Comparison of ENCODE assay signal across 9 mouse cellular contexts in the genomic region with DNA sequence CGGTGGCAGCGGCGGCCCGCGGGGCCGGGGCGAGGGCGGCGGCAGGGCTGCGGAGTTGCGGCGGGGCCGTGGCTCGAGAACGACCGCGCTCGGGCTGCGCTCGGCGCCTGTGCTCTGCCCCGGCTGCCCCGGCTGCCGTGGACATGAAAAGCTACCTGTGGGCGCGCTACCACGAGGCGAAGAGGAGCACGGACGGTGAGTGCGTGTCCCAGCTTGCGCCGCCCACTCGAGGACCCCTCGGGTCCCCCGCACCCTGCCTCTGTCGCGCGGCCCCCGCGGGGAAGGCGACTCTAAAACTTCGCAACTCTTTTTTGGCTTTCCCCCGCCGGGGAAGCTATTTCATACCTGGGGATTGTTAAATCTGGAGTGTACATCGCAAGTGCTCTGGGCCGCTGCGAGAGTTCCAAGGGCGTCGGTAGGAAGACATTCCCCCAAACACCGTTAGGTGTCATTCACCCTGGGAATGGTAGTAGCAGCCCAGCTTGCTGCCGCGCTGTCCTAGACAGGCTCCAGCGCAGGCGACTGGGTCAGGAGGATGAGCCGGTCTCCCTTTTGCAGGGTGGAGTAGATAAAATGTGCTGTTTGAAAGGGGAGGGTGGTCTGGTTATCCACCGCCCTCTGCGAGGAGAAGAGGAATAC. TPM values are rescaled to one million over a fixed set of nuclear protein-coding genes. Genes with fewer than 3 reads are reported as not detected.
A peak's percentile ranks its signal among the peaks of the same experiment; 100 is the strongest.
DNase-seq lines count a peak whose midpoint lies in the region; ATAC-seq and TF ChIP-seq lines count a peak whose summit lies in the region.
"Had no signal": no experiment of that assay in that cellular context is flagged by ENCODE, and none has a peak within 500 bp of the region (broad histone marks: within the 10 kb centered on the region; RNA-seq: fewer than 3 reads in every experiment).

No protein-coding gene starts in this region.

- H3K9me3 ChIP-seq in intestine, postnatal 0 days (ENCODE audit: control insufficient read depth): no peaks in the 10 kb centered on the region
- no peaks in the 10 kb centered on the region for H3K9me3 ChIP-seq in lung, embryonic 14.5 days (ENCODE audit: low read depth, low read length)

- DNase-seq in urinary bladder, postnatal 14 days (ENCODE audit: low spot score): peak; percentile 20
- no peak for DNase-seq in urinary bladder, postnatal 10 days (ENCODE audit: low spot score)
- peak; percentile 6 for DNase-seq in c-Kit-negative CD71-positive TER-119-positive erythroid progenitor cells, embryonic 14.5 days (ENCODE audit: low read depth, low spot score)
- DNase-seq in gastrocnemius, postnatal 10 days: peak; percentile 39
- DNase-seq in lung, embryonic 14.5 days: peak; percentile 53
- DNase-seq in layer of hippocampus, adult 9-11 months: no peak

- peak overlapping the region; percentile 53 for H3K9ac ChIP-seq in intestine, postnatal 0 days (ENCODE audit: low read depth, low read length)
- H3K9ac ChIP-seq in lung, embryonic 14.5 days: peak overlapping the region; percentile 75

- ATAC-seq in intestine, postnatal 0 days: no peak
- ATAC-seq in lung, embryonic 14.5 days (ENCODE audit: insufficient read depth): peak; percentile 33

- H3K4me1 ChIP-seq in intestine, postnatal 0 days (replicated peaks; ENCODE audit: control insufficient read depth, insufficient read depth, low read length): 0 out of 2 replicates have a peak, but pooled peaks cover 7% of the 10 kb centered on the region
- peaks cover 8% of the 10 kb centered on the region; the same call in 1 of the 2 replicates for H3K4me1 ChIP-seq in lung, embryonic 14.5 days (ENCODE audit: insufficient read depth)
- peaks cover 14% of the 10 kb centered on the region for H3K4me1 ChIP-seq in olfactory bulb, adult 2 months (ENCODE audit: control insufficient read depth, insufficient read depth, low read length)

- 0 out of 2 replicates have a peak overlapping the region, but pooled peaks have one; percentile 15 for H3K27ac ChIP-seq in intestine, postnatal 0 days (ENCODE audit: low read depth, low read length)
- peak overlapping the region; percentile 60 for H3K27ac ChIP-seq in lung, embryonic 14.5 days (ENCODE audit: low read depth)
- no peak overlapping the region for H3K27ac ChIP-seq in olfactory bulb, adult 2 months (ENCODE audit: insufficient read depth, low read depth, low read length)

- peak overlapping the region; percentile 61 for H3K4me3 ChIP-seq in intestine, postnatal 0 days (ENCODE audit: low read depth, low read length)
- peak overlapping the region; percentile 67 for H3K4me3 ChIP-seq in lung, embryonic 14.5 days (ENCODE audit: low read depth, low read length)
- H3K4me3 ChIP-seq in olfactory bulb, adult 2 months (ENCODE audit: insufficient read depth, low read depth, low read length): peak overlapping the region; percentile 77

- H3K36me3 ChIP-seq in intestine, postnatal 0 days (ENCODE audit: control insufficient read depth, insufficient read depth): no peaks in the 10 kb centered on the region
- H3K36me3 ChIP-seq in lung, embryonic 14.5 days (ENCODE audit: insufficient read depth): no peaks in the 10 kb centered on the region

- H3K27me3 ChIP-seq in intestine, postnatal 0 days (replicated peaks; ENCODE audit: control insufficient read depth, insufficient read depth, low read length): peaks cover 3% of the 10 kb centered on the region; the same call in 1 of the 2 replicates
- H3K27me3 ChIP-seq in lung, embryonic 14.5 days (ENCODE audit: insufficient read depth, low read length): no peaks in the 10 kb centered on the region

- TF ChIP-seq POLR2A in olfactory bulb, adult 2 months (IDR thresholded peaks at IDR 0.05; ENCODE audit: insufficient read depth, low read depth, low read length): no peak

- TF ChIP-seq CTCF in intestine, postnatal 0 days (IDR thresholded peaks at IDR 0.05; ENCODE audit: low read depth): no peak
- TF ChIP-seq CTCF in lung, embryonic 14.5 days (IDR thresholded peaks at IDR 0.05; ENCODE audit: low read depth): no peak
- TF ChIP-seq CTCF in olfactory bulb, adult 2 months (IDR thresholded peaks at IDR 0.05; ENCODE audit: insufficient read depth, low read depth, low read length): no peak

- peak overlapping the region; percentile 96 for H3K4me2 ChIP-seq in intestine, postnatal 0 days (replicated peaks; ENCODE audit: low read depth)
- peak overlapping the region; percentile 100 for H3K4me2 ChIP-seq in lung, embryonic 14.5 days

- WGBS in intestine, postnatal 0 days: under 1% methylated on average over 56 of the region's 58 CpGs
- WGBS in lung, embryonic 14.5 days: under 1% methylated on average over 57 of the region's 58 CpGs
- under 1% methylated on average over 56 of the region's 58 CpGs for WGBS in olfactory bulb, adult 2 months

RNA-seq across cellular contexts. Expression of gene Nt5dc3, which starts 0.4 kb away (rescaled TPM):
- 10 to 100 TPM; 19.0 to 25.8 TPM for total RNA-seq in gastrocnemius, postnatal 10 days (2021)
- 0.69 and 0.82 TPM in 2 replicates for polyA plus RNA-seq in intestine, postnatal 0 days (2015; fragmentation: Nextera tagmentation; extraction: Ambion mirVana)
- 1.5 and 1.9 TPM in 2 replicates for polyA plus RNA-seq in lung, embryonic 14.5 days (2014; fragmentation: Nextera tagmentation; extraction: Ambion mirVana)
- not detected in 2 replicates for polyA plus RNA-seq in olfactory bulb, adult 2 months (2012; ENCODE audit: insufficient read depth, insufficient read length, low replicate concordance, missing spikeins)

RNA-seq across cellular contexts. Expression of gene Gm49358, which starts 15.5 kb away (rescaled TPM):
- 10 to 100 TPM in 1 of 2 experiments, 1 to 10 TPM in 1; 6.6 to 10.8 TPM for total RNA-seq in gastrocnemius, postnatal 10 days (2021)
- polyA plus RNA-seq in intestine, postnatal 0 days (2015; fragmentation: Nextera tagmentation; extraction: Ambion mirVana): not detected in 2 replicates
- polyA plus RNA-seq in lung, embryonic 14.5 days (2014; fragmentation: Nextera tagmentation; extraction: Ambion mirVana): 0.24 TPM in 1 of 2 replicates, not detected in the other
- not detected in 2 replicates for polyA plus RNA-seq in olfactory bulb, adult 2 months (2012; ENCODE audit: insufficient read depth, insufficient read length, low replicate concordance, missing spikeins)
- polyA plus RNA-seq: gonadal fat pad, adult 2 months had no signal

Comparison
In these comparisons a context has a peak if more than half of its experiments do, and no peak if none do; other contexts are left out.
1. DNase-seq: peak in urinary bladder, postnatal 14 days (single experiment), c-Kit-negative CD71-positive TER-119-positive erythroid progenitor cells, embryonic 14.5 days (single experiment), gastrocnemius, postnatal 10 days (single experiment) and lung, embryonic 14.5 days (single experiment); none in urinary bladder, postnatal 10 days (single experiment) and layer of hippocampus, adult 9-11 months (single experiment).
2. Peak in every context shown above with its lines, with median percentiles within 50 percentile points of each other: H3K4me3 ChIP-seq.